Mouse (Mus musculus) adrenal gland, adult 2 months (tissue): Measurements from ENCODE around the gene Tex45. TPM values are rescaled to one million over a fixed set of nuclear protein-coding genes. Genes with fewer than 3 reads are reported as not detected.

Source experiments
- DNase-seq: peaks from one replicate; pipeline ENCODE4 v3.0.0; 2021
- polyA plus RNA-seq: library from polyadenylated mRNA; depleted of rRNA; stranded (reverse); fragments of >200 nt; gene quantifications from 2 replicates; pipeline ENCODE4 v1.2.3, GENCODE M21; 2012
- total RNA-seq, 2 experiments: library from RNA; stranded (reverse); gene quantifications; 2 replicates each; pipeline ENCODE4 v1.2.3; 2021

Gene Tex45
- total and polyA plus RNA-seq, 3 experiments: 0.16 to 0.17 TPM; not detected in 1

GRCm38 (mm10) chr8:3485192-3485591, 14.5 kb downstream of the Tex45 start:
- no peak for DNase-seq

GRCm38 (mm10) chr8:3492901-3493844, 22.5 kb downstream of the Tex45 start, which contains the start of gene Zfp358:
Zfp358 (plus strand) TSS chr8:3493138.
- DNase-seq: peak; percentile 82

- DNase-seq: no peak
Measured at GRCm38 (mm10) chr8:3493845-3494208, 23.2 kb downstream of the Tex45 start.

GRCm38 (mm10) chr8:3495578-3496427, 25.1 kb downstream of the Tex45 start:
- DNase-seq: no peak

GRCm38 (mm10) chr8:3496428-3496748, 25.7 kb downstream of the Tex45 start:
- DNase-seq: no peak

- DNase-seq: no peak
Measured at GRCm38 (mm10) chr8:3498583-3498982, 27.9 kb downstream of the Tex45 start.

GRCm38 (mm10) chr8:3499751-3500150, 29.1 kb downstream of the Tex45 start:
- no peak for DNase-seq

GRCm38 (mm10) chr8:3500235-3501090, 29.8 kb downstream of the Tex45 start, which contains the start of gene Mcoln1:
Mcoln1 (plus strand) TSS chr8:3500457.
- peak; percentile 98 for DNase-seq

GRCm38 (mm10) chr8:3502217-3502616, 31.6 kb downstream of the Tex45 start:
- DNase-seq: no peak

GRCm38 (mm10) chr8:3507979-3508754, 37.5 kb downstream of the Tex45 start:
- DNase-seq: no peak

- no peak for DNase-seq
Measured at GRCm38 (mm10) chr8:3514681-3515247, 44.1 kb downstream of the Tex45 start.

- DNase-seq: peak; percentile 94
Measured at GRCm38 (mm10) chr8:3515260-3515671, 44.6 kb downstream of the Tex45 start, which contains the start of gene Pnpla6. Pnpla6 (plus strand) TSS chr8:3515384.

GRCm38 (mm10) chr8:3515771-3516417, 45.2 kb downstream of the Tex45 start:
- peak; percentile 69 for DNase-seq

- peak; percentile 95 for DNase-seq
Measured at GRCm38 (mm10) chr8:3516450-3517116, 45.9 kb downstream of the Tex45 start.

GRCm38 (mm10) chr8:3517117-3517495, 46.4 kb downstream of the Tex45 start:
- DNase-seq: no peak

GRCm38 (mm10) chr8:3522007-3522697, 51.5 kb downstream of the Tex45 start:
- DNase-seq: no peak

- DNase-seq: no peak
Measured at GRCm38 (mm10) chr8:3530816-3531215, 60.2 kb downstream of the Tex45 start.

GRCm38 (mm10) chr8:3531936-3532335, 61.3 kb downstream of the Tex45 start:
- DNase-seq: no peak
